Mouse (Mus musculus) limb, embryonic 10.5 days (tissue): ENCODE data around the gene Tubg2. TPM values are rescaled to one million over a fixed set of nuclear protein-coding genes. Genes with fewer than 3 reads are reported as not detected.

Experiments
- DNase-seq: peaks from one replicate; pipeline ENCODE4 v3.0.0-alpha.2; 2017; ENCODE audit warnings: low spot score
- H3K27ac ChIP-seq: fragments of 300-500 bp; sonication (generic); 2 replicates; pipeline ENCODE4 v1.5.1; 2016; ENCODE audit warnings: mild to moderate bottlenecking
- H3K27me3 ChIP-seq: fragments of 300-500 bp; sonication (generic); 2 replicates; pipeline ENCODE4 v1.6.1; 2016; ENCODE audit warnings: low read depth, mild to moderate bottlenecking; ENCODE audit not compliant: poor library complexity, severe bottlenecking
- H3K36me3 ChIP-seq: fragments of 300-500 bp; sonication (generic); 2 replicates; pipeline ENCODE4 v1.6.1; 2016; ENCODE audit warnings: mild to moderate bottlenecking, moderate library complexity
- H3K4me1 ChIP-seq: fragments of 300-500 bp; sonication (generic); 2 replicates; pipeline ENCODE4 v1.6.1; 2016
- H3K4me3 ChIP-seq: fragments of 300-500 bp; sonication (generic); 2 replicates; pipeline ENCODE4 v1.5.1; 2016; ENCODE audit warnings: mild to moderate bottlenecking, moderate library complexity
- H3K9me3 ChIP-seq: fragments of 300-500 bp; sonication (generic); replicated peaks from 2 replicates; pipeline ENCODE4 v1.6.1; 2016; ENCODE audit warnings: mild to moderate bottlenecking
- WGBS: fragments of 180-500 bp; shearing (Covaris S2); methylation state at CpG from one replicate; pipeline ENCODE4 v1.1.7; 2016; 5-methylcytosine and 5-hydroxymethylcytosine counted together
- polyA plus RNA-seq: library from polyadenylated mRNA; unstranded; fragments of >200 nt; fragmentation: Nextera tagmentation; extraction: Ambion mirVana; gene quantifications from 2 replicates; pipeline ENCODE4 v1.2.1, GENCODE M21; 2016

The Tubg2 gene
- polyA plus RNA-seq, 1 experiment from 2014 or later, result 3.0 TPM

- peaks cover 7% of the 10 kb centered on the region; the same call in 1 of the 2 replicates for H3K4me1 ChIP-seq
- H3K4me3 ChIP-seq, result no peak overlapping the region
- no peak for DNase-seq
- peaks cover 54% of the 10 kb centered on the region for H3K36me3 ChIP-seq
- no peak overlapping the region for H3K27ac ChIP-seq
- WGBS, result 94% methylated on average over 1 of the region's 1 CpGs
- H3K27me3 ChIP-seq, result 0 out of 2 replicates have a peak, but pooled peaks cover 3% of the 10 kb centered on the region
- H3K9me3 ChIP-seq, result no peaks in the 10 kb centered on the region; the same call in 1 of the 2 replicates
Measured at GRCm38 (mm10) chr11:101127075-101127474, 28.6 kb upstream of the Tubg2 start.

GRCm38 (mm10) chr11:101128996-101129577, 26.6 kb upstream of the Tubg2 start:
- no peak overlapping the region for H3K4me3 ChIP-seq
- no peak for DNase-seq
- H3K9me3 ChIP-seq, result no peaks in the 10 kb centered on the region; the same call in 1 of the 2 replicates
- peaks cover 7% of the 10 kb centered on the region; the same call in 1 of the 2 replicates for H3K4me1 ChIP-seq
- 0 out of 2 replicates have a peak, but pooled peaks cover 3% of the 10 kb centered on the region for H3K27me3 ChIP-seq
- peaks cover 33% of the 10 kb centered on the region for H3K36me3 ChIP-seq
- no peak overlapping the region for H3K27ac ChIP-seq
- 86% methylated on average over 11 of the region's 11 CpGs for WGBS

GRCm38 (mm10) chr11:101130056-101130756, 25.5 kb upstream of the Tubg2 start:
- H3K9me3 ChIP-seq, result no peaks in the 10 kb centered on the region; the same call in 1 of the 2 replicates
- H3K36me3 ChIP-seq, result peaks cover 23% of the 10 kb centered on the region
- H3K4me3 ChIP-seq, result no peak overlapping the region
- DNase-seq, result no peak
- peaks cover 7% of the 10 kb centered on the region; the same call in 1 of the 2 replicates for H3K4me1 ChIP-seq
- 0 out of 2 replicates have a peak, but pooled peaks cover 3% of the 10 kb centered on the region for H3K27me3 ChIP-seq
- no peak overlapping the region for H3K27ac ChIP-seq
- 47% methylated on average over 18 of the region's 18 CpGs for WGBS

GRCm38 (mm10) chr11:101131187-101131586, 24.5 kb upstream of the Tubg2 start:
- no peaks in the 10 kb centered on the region; the same call in 1 of the 2 replicates for H3K9me3 ChIP-seq
- DNase-seq, result no peak
- no peak overlapping the region for H3K4me3 ChIP-seq
- H3K36me3 ChIP-seq, result peaks cover 14% of the 10 kb centered on the region
- WGBS, result 92% methylated on average over 2 of the region's 2 CpGs
- no peak overlapping the region for H3K27ac ChIP-seq
- peaks cover 7% of the 10 kb centered on the region; the same call in 1 of the 2 replicates for H3K4me1 ChIP-seq
- 0 out of 2 replicates have a peak, but pooled peaks cover 3% of the 10 kb centered on the region for H3K27me3 ChIP-seq

GRCm38 (mm10) chr11:101131701-101132100, 24.0 kb upstream of the Tubg2 start:
- H3K4me3 ChIP-seq, result no peak overlapping the region
- 0 out of 2 replicates have a peak, but pooled peaks cover 3% of the 10 kb centered on the region for H3K27me3 ChIP-seq
- no peak for DNase-seq
- peaks cover 7% of the 10 kb centered on the region; the same call in 1 of the 2 replicates for H3K4me1 ChIP-seq
- WGBS, result 92% methylated on average over 6 of the region's 6 CpGs
- H3K9me3 ChIP-seq, result no peaks in the 10 kb centered on the region
- H3K36me3 ChIP-seq, result peaks cover 8% of the 10 kb centered on the region
- no peak overlapping the region for H3K27ac ChIP-seq

GRCm38 (mm10) chr11:101133037-101133436, 22.7 kb upstream of the Tubg2 start:
- Histone ChIP-seq H3K4me1 (peaks cover 7% of the 10 kb centered on the region; the same call in 1 of the 2 replicates), H3K9me3 (no peaks in the 10 kb centered on the region), H3K36me3 (no peaks in the 10 kb centered on the region), H3K27ac (no peak overlapping the region), H3K4me3 (no peak overlapping the region), H3K27me3 (0 out of 2 replicates have a peak, but pooled peaks cover 3% of the 10 kb centered on the region)
- no peak for DNase-seq
- WGBS, result 76% methylated on average over 12 of the region's 12 CpGs

- DNase-seq, result no peak
- H3K27ac ChIP-seq, result no peak overlapping the region
- 90% methylated on average over 13 of the region's 13 CpGs for WGBS
Measured at GRCm38 (mm10) chr11:101134217-101134865, 21.4 kb upstream of the Tubg2 start.

GRCm38 (mm10) chr11:101137000-101137399, 18.7 kb upstream of the Tubg2 start:
- DNase-seq, result no peak
- H3K36me3 ChIP-seq, result no peaks in the 10 kb centered on the region
- H3K4me1 ChIP-seq, result peaks cover 14% of the 10 kb centered on the region
- no peak overlapping the region for H3K4me3 ChIP-seq
- peaks cover 27% of the 10 kb centered on the region for H3K27me3 ChIP-seq
- 86% methylated on average over 7 of the region's 7 CpGs for WGBS
- H3K27ac ChIP-seq, result no peak overlapping the region
- H3K9me3 ChIP-seq, result no peaks in the 10 kb centered on the region

More at GRCm38 (mm10) chr11:101134217-101134865, 21.4 kb upstream of the Tubg2 start:
- H3K36me3 ChIP-seq, result no peaks in the 10 kb centered on the region
- H3K9me3 ChIP-seq, result no peaks in the 10 kb centered on the region
- H3K27me3 ChIP-seq, result peaks cover 4% of the 10 kb centered on the region; the same call in 1 of the 2 replicates
- peaks cover 14% of the 10 kb centered on the region for H3K4me1 ChIP-seq
- H3K4me3 ChIP-seq, result no peak overlapping the region

- H3K9me3 ChIP-seq, result no peaks in the 10 kb centered on the region
- H3K27ac ChIP-seq, result peak overlapping the region; percentile 7; the same call in 1 of the 2 replicates
- peaks cover 28% of the 10 kb centered on the region for H3K27me3 ChIP-seq
- 25% methylated on average over 15 of the region's 15 CpGs for WGBS
- peak overlapping the region; percentile 32 for H3K4me3 ChIP-seq
- DNase-seq, result peak; percentile 56
- H3K36me3 ChIP-seq, result no peaks in the 10 kb centered on the region
- H3K4me1 ChIP-seq, result peaks cover 18% of the 10 kb centered on the region
Measured at GRCm38 (mm10) chr11:101138536-101139181, 17.0 kb upstream of the Tubg2 start.

- WGBS, result 59% methylated on average over 27 of the region's 27 CpGs
- H3K36me3 ChIP-seq, result no peaks in the 10 kb centered on the region
- H3K4me3 ChIP-seq, result peak overlapping the region; percentile 38
- H3K4me1 ChIP-seq, result peaks cover 22% of the 10 kb centered on the region
- H3K9me3 ChIP-seq, result no peaks in the 10 kb centered on the region
- peak; percentile 50 for DNase-seq
- H3K27ac ChIP-seq, result peak overlapping the region; percentile 61; the same call in 1 of the 2 replicates
- peaks cover 28% of the 10 kb centered on the region for H3K27me3 ChIP-seq
Measured at GRCm38 (mm10) chr11:101140164-101140819, 15.4 kb upstream of the Tubg2 start.

GRCm38 (mm10) chr11:101141088-101141487, 14.6 kb upstream of the Tubg2 start:
- WGBS, result 80% methylated on average over 8 of the region's 8 CpGs
- Histone ChIP-seq H3K27me3 (peaks cover 28% of the 10 kb centered on the region), H3K36me3 (no peaks in the 10 kb centered on the region), H3K4me3 (no peak overlapping the region), H3K9me3 (no peaks in the 10 kb centered on the region), H3K4me1 (peaks cover 22% of the 10 kb centered on the region), H3K27ac (no peak overlapping the region)
- DNase-seq, result no peak
